Mouse (Mus musculus): Measurements from ENCODE around the gene Rpl37.
"Not testable (repeated sequence)": the region's sequence is repeated elsewhere in the genome, so short reads cannot be mapped to it uniquely, and the experiment has no call there.

The Rpl37 gene

DNA sequence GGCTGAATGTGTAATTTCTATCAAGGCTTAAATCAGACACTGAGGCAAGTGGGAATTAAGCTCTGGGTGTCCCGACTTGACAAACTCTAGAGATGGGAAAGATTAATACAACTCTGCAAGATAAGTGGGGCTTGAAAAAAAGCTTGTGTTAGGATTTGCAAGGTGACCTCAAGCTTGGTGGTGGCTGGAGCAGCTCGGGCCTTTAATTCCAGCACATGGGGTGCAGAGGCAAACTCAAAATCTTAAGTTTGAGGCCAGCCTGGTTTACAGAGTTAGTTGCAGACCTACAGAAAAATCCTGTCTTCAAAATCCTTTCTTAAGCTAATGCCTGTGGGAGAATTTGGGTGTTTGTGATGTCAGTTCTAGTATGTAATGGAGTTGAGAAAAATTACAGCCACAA is 2.7 kb downstream of the Rpl37 start:
- in situ Hi-C loops (cut with MboI; ENCODE audit: unreplicated experiment in 2 of 2), result loop anchor here (5.0 to 25.0 kb wide), 8 partner anchors 66 to 1884 kb away; partner anchors contain the start of genes Ttc33 (in 2 of the 2), Fbxo4 (in 1 of the 2), Rictor (in 1 of the 2) and Selenop (in 1 of the 2)

DNA sequence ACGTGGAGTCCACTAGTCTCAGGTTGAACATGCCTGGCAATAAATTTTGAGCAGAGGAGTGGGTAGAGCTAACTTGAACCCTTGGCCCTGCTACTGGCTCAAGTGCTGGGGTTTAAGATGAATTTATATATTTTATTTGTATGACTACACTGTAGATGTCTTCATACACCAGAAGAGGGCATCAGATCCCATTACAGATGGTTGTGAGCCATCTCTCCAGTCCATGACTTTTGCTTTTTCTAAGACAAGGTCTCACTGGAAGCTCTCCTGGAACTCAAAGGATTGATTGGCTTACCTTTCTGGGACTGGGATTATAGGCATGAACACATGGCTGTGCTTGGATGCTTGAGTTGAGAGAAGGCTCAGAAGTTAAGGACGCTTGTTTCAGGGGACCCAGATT is 3.3 kb downstream of the Rpl37 start:
- in situ Hi-C loops (cut with MboI; ENCODE audit: unreplicated experiment in 2 of 2), result loop anchor here (5.0 to 25.0 kb wide), 8 partner anchors 65 to 1885 kb away; partner anchors contain the start of genes Ttc33 (in 2 of the 2), Fbxo4 (in 1 of the 2), Rictor (in 1 of the 2) and Selenop (in 1 of the 2)

- in situ Hi-C loops (cut with MboI; ENCODE audit: unreplicated experiment in 2 of 2), result loop anchor here in 1 of 2 experiments (25.0 kb wide), 2 partner anchors 1591 to 1859 kb away; partner anchors contain the start of genes Rictor and Selenop
Measured at GRCm38 (mm10) chr15:5121535-5122313, 5.3 kb downstream of the Rpl37 start.

- in situ Hi-C loops (cut with MboI; ENCODE audit: unreplicated experiment in 2 of 2), result no loop called here
Measured at GRCm38 (mm10) chr15:5126456-5126855, 10.0 kb downstream of the Rpl37 start.

DNA sequence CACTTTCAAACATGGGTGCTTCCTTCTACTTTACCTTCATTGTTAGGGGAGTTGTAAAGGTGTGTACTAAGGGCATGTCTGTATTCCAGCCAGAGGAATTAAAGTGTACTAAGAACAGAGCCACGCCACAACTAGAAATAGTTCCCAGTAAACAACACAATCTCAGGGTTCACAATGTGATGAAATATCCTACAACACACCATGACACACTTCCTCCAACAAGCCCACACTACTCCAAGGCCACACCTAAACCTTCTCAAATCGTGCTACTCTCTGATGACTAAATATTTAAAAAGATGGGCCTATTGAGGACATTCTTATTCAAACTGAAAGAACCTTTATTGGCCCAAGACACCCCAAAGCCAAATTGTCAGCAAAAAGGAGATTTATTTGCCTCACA is 11.0 kb downstream of the Rpl37 start:
- in situ Hi-C loops (cut with MboI; ENCODE audit: unreplicated experiment in 2 of 2), result no loop called here

DNA sequence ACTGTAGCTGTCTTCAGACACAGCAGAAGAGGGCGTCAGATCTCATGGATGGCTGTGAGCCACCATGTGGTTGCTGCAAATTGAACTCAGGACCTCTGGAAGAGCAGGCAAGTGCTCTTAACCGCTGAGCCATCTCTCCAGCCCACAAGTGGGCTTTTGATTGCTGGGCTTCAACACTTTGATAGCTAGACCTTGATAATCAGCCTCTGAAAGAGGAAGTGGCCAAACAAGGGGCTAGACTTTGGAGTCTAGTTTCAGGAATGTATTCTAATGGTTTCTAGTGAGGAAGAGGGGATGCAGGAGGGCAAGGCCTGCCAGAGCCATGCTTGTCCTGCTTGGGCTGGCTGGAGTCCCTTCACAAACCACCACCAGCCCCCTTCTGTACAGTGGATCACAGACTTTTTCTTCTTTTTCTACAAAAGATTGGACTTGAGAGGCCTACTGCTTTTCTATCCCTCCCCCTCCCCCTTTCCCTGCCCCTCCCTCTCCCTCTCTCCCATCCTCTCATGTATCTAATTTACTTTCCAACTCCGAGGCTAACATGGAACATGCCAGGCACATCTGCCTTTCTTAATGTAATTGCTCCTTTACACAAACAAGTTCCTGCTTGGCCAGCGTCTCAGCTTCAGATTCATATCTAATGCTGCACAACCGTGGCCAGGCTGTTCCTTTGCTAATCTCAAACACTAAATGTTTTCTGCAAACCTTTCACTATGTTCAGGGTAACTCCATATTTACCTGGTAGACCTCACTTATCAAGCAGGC is 11.9 kb downstream of the Rpl37 start:
- in situ Hi-C loops (cut with MboI; ENCODE audit: unreplicated experiment in 2 of 2), result no loop called here

DNA sequence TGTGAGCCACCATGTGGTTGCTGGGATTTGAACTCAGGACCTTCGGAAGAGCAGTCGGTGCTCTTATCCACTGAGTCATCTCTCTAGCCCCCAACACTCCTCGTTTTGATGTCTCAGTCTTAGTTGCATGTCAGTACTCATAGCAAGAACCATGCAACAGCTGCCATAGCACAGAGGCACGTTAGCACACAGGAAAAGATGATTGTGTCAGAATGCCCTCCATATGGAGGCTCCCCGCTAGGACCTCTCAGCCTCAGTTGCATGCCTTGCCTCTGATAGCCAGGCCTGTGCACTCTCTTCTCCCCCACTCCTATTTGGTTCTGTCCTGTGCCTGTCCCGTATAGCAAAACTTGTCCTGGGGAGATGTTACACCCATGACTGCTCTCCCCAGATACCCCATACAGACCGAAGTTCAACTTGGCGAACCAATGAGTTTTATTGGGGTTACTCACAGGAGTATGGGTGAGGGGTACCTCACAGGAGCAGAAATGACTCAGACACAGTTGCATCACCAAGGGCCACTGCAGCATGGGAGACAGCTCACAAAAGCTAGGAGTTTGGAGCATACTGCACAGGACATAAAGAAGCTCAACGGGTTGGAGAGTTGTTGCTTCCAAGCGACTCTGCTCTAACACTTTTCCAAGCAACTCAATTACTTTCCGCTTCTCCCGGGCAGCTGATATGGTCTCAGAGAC is 12.8 kb downstream of the Rpl37 start:
- in situ Hi-C loops (cut with MboI; ENCODE audit: unreplicated experiment in 2 of 2), result no loop called here

DNA sequence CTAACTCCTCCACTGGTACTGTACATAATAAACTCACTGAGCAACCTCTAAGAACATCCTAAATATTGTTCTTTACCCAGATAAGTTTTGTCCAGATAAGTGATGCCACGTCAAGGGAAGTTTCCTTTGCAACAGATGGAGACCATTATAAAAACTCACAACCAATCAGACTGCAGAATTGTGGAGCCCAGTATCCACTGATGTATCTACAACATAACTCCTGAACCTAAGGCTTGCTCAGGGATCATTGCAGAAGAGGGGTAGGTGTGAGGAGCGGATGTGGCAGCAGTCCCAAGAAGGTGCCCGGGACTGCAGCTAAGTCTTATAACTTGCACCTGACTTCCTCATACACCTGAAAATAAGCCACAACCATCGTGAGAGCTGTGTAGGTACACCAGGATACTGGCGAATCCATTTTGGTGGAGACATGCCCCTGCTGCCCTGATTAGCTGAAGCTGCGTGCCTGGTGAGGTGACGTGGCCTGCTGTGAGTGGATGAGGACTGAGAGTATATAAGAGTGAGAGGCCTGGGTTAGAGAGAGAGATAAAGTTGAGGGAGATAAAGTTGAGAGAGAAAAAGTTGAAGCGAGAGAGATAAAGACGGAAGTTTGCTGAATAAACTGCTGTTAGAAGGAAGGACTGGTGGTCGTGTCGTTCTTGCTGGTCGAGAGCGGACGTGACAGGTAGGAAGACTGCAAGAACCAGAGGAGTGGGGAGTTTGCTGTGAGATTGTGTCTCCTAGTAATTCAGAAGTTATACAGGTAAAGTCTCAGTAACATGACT is 14.6 kb downstream of the Rpl37 start:
- in situ Hi-C loops (cut with MboI; ENCODE audit: unreplicated experiment in 2 of 2), result not testable (repeated sequence)

DNA sequence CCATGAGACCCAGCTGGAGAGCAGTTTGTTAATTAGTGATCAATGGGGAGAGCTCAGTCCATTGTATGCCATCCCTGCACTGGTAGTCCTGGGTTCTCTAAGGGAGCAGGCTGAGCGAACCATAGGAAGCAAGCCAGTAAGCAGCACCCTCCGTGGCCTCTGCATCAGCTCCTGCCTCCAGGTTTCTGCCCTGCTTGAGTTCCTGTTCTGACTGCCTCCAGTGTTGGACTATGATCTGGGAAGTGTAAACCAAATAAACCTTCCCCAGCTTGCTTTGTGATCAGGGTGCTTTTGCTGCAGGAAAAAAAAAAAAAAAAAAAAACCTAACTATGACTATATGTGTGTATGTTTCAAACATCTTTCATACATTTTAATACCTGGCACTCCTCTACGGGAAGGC is 16.9 kb downstream of the Rpl37 start:
- in situ Hi-C loops (cut with MboI; ENCODE audit: unreplicated experiment in 2 of 2), result no loop called here

GRCm38 (mm10) chr15:5134179-5134578 is 17.7 kb downstream of the Rpl37 start:
- in situ Hi-C loops (cut with MboI; ENCODE audit: unreplicated experiment in 2 of 2), result no loop called here

DNA sequence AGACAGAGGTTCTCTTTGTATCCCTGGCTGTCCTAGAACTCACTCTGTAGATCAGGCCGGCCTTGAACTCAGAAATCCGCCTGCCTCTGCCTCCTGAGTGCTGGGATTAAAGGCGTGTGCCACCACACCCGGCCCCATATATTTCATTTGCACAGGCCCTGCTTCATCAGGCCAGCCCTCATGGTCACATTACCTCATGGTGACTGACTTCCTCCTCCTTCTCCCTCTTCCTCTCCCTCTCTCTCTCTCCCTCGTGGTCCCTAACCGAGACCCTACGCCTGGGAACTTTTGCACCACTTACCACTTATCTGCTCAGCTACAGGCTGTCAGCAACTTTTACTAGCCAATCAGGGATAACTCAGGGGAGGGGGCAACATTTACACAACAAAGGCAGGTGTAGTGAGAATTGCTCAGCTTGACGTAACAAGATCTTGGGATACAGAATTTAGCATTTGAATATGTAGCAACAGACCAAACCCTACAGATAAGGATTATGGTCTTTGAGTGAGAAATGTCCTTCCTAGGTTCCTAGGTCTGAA is 18.6 kb downstream of the Rpl37 start:
- in situ Hi-C loops (cut with MboI; ENCODE audit: unreplicated experiment in 2 of 2), result no loop called here

GRCm38 (mm10) chr15:5138021-5138856 is 21.8 kb downstream of the Rpl37 start:
- in situ Hi-C loops (cut with MboI; ENCODE audit: unreplicated experiment in 2 of 2), result no loop called here

- in situ Hi-C loops (cut with MboI; ENCODE audit: unreplicated experiment in 2 of 2), result no loop called here
Measured at GRCm38 (mm10) chr15:5139366-5139765, 22.9 kb downstream of the Rpl37 start.

- in situ Hi-C loops (cut with MboI; ENCODE audit: unreplicated experiment in 2 of 2), result no loop called here
Measured at GRCm38 (mm10) chr15:5139863-5140262, 23.4 kb downstream of the Rpl37 start.

DNA sequence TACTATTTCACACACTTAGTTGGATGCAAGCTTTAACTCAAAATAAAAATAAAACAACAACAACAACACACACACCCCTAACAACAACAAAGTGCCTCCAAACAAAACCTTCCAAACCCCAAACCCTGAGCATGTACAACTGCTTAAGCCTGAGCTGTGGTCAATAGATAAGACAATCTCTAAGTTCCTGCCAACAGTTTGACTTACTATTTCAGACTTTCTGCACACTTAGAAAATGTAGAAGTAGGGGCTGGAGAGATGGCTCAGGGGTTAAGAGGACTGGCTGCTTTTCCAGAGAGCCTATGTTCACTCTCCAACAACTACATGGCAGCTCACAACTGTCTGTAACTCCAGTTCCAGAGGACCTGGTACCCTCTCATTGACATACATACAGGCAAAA is 23.9 kb downstream of the Rpl37 start:
- in situ Hi-C loops (cut with MboI; ENCODE audit: unreplicated experiment in 2 of 2), result no loop called here

GRCm38 (mm10) chr15:5142047-5142446 is 25.6 kb downstream of the Rpl37 start:
- in situ Hi-C loops (cut with MboI; ENCODE audit: unreplicated experiment in 2 of 2), result no loop called here

GRCm38 (mm10) chr15:5142714-5143113 is 26.3 kb downstream of the Rpl37 start:
- in situ Hi-C loops (cut with MboI; ENCODE audit: unreplicated experiment in 2 of 2), result no loop called here

DNA sequence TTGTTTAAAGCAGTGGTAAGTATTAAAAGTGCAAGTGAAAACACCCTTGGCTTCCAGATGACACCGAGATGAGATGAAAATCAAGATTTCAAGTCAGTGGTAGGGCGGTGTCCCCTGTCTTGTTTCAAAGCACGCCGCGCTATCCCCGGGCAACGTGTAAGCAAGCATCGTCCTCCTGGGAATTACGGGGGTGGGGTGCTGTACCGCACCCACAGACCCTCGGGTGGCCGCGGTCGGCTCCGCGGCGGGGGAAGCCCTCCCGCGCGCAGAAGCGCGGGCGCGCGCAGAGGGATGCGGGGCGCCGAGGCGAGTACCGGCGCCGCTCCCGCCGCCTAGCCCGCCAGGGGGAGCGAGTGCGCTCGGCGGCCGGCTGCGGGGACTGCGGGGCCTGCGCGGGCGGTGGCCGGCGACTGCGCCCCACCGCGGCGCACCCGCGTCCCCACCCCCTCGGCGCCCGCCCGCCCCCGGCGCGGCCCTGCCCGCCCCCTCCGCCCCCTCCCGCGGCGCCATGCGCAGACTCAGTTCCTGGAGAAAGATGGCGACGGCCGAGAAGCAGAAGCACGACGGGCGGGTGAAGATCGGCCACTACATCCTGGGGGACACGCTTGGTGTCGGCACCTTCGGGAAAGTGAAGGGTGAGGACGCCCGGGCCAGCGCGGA is 27.0 kb downstream of the Rpl37 start, which contains the start of gene Prkaa1:
Prkaa1 (plus strand) TSS at position 501 of the 660 bp plus-strand sequence.
- in situ Hi-C loops (cut with MboI; ENCODE audit: unreplicated experiment in 2 of 2), result no loop called here
